8 mouse cellular contexts compared by ENCODE assay signal in the genomic region with DNA sequence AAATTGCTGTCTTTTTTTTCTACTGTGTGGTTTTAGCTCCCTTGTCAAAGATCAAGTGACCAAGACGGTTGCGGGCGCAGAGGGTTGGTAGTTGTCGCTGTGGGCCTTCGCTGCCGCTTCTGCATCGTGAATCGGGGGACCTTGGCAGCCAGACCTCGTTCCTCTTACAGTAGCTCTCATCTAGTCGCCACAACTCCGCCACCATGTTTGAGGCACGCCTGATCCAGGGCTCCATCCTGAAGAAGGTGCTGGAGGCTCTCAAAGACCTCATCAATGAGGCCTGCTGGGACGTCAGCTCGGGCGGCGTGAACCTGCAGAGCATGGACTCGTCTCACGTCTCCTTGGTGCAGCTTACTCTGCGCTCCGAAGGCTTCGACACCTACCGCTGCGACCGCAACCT.
A peak's percentile ranks its signal among the peaks of the same experiment; 100 is the strongest.
DNase-seq lines count a peak whose midpoint lies in the region.

No protein-coding gene starts in this region.

- DNase-seq in adrenal gland, adult 18-20 months (ENCODE audit: low spot score in 2 of 2) = peak; percentile 18 to 22
- DNase-seq in cerebellum, postnatal 14 days = peak; percentile 21 to 40
- DNase-seq in gastrocnemius, postnatal 25 days = peak; percentile 7
- DNase-seq in kidney, adult 8-10 months = peak; percentile 15 to 19
- DNase-seq in left cerebral cortex, adult 11 months (ENCODE audit: low spot score) = peak; percentile 2
- DNase-seq in lung, postnatal 4 days = peak; percentile 27 to 32
- DNase-seq in right cerebral cortex, postnatal 4 days = peak; percentile 11
- DNase-seq in urinary bladder, postnatal 14 days (ENCODE audit: low spot score) = peak; percentile 4

Comparison
In these comparisons a context has a peak if more than half of its experiments do, and no peak if none do; other contexts are left out.
1. Peak in every context shown above with its lines: DNase-seq.